Mouse (Mus musculus) heart, postnatal 0 days (tissue): ENCODE results near the gene Ankrd28. TPM values are rescaled to one million over a fixed set of nuclear protein-coding genes. Genes with fewer than 3 reads are reported as not detected.

ENCODE experiments used
- ATAC-seq: fragments of 200-750 bp; cut with Nextera tagmentation; 2 replicates; pipeline ENCODE4 v1.8.0; 2017; ENCODE audit warnings: low read depth, moderate number of reproducible peaks, moderate library complexity; ENCODE audit not compliant: insufficient read depth
- DNase-seq: peaks from one replicate; pipeline ENCODE4 v3.0.0-alpha.2; 2016; ENCODE audit warnings: low spot score
- H3K27ac ChIP-seq: fragments of 300-500 bp; sonication (generic); 2 replicates; pipeline ENCODE4 v1.5.1; 2014; ENCODE audit warnings: low read depth, mild to moderate bottlenecking
- H3K27me3 ChIP-seq: fragments of 300-500 bp; sonication (generic); 2 replicates; pipeline ENCODE4 v1.6.1; 2014; ENCODE audit warnings: low read length, mixed read lengths; ENCODE audit not compliant: control insufficient read depth, insufficient read depth
- H3K36me3 ChIP-seq: fragments of 300-500 bp; sonication (generic); replicated peaks from 2 replicates; pipeline ENCODE4 v1.6.1; 2014; ENCODE audit warnings: low read length, mixed read lengths; ENCODE audit not compliant: control insufficient read depth, insufficient read depth
- H3K4me1 ChIP-seq: fragments of 300-500 bp; sonication (generic); 2 replicates; pipeline ENCODE4 v1.6.1; 2014; ENCODE audit warnings: antibody characterized with exemption; ENCODE audit not compliant: control insufficient read depth, insufficient read depth
- H3K4me2 ChIP-seq: fragments of 300-500 bp; sonication (generic); 2 replicates; pipeline ENCODE4 v1.6.1; 2014; ENCODE audit warnings: low read depth, mild to moderate bottlenecking, low read length, moderate library complexity
- H3K4me3 ChIP-seq: fragments of 300-500 bp; sonication (generic); 2 replicates; pipeline ENCODE4 v1.5.1; 2014; ENCODE audit warnings: low read depth, low read length
- H3K9ac ChIP-seq: fragments of 300-500 bp; sonication (generic); replicated peaks from 2 replicates; pipeline ENCODE4 v1.6.1; 2014; ENCODE audit warnings: low read depth, low read length, mixed read lengths
- H3K9me3 ChIP-seq: fragments of 300-500 bp; sonication (generic); replicated peaks from 2 replicates; pipeline ENCODE4 v1.6.1; 2016; ENCODE audit warnings: low read length; ENCODE audit not compliant: control insufficient read depth
- CTCF ChIP-seq: IDR thresholded peaks from 2 replicates; pipeline ENCODE4 v1.5.1; 2016; ENCODE audit warnings: antibody characterized with exemption, control low read depth, low read depth
- EP300 ChIP-seq: IDR thresholded peaks from 2 replicates; pipeline ENCODE4 v1.6.1; 2016; ENCODE audit warnings: antibody characterized with exemption, low read depth
- WGBS: fragments of 180-500 bp; shearing (Covaris S2); extraction: QIAGEN DNeasy Blood & Tissue Kit; methylation state at CpG from one replicate; pipeline ENCODE4 v1.1.7; 2014; 5-methylcytosine and 5-hydroxymethylcytosine counted together
- polyA plus RNA-seq: library from polyadenylated mRNA; unstranded; fragments of >200 nt; fragmentation: Nextera tagmentation; extraction: Ambion mirVana; gene quantifications from 2 replicates; pipeline ENCODE4 v1.2.1, GENCODE M21; 2015
- total RNA-seq: library from RNA; depleted of rRNA; stranded (reverse); fragments of >200 nt; gene quantifications from 2 replicates; pipeline ENCODE4 v1.2.3, GENCODE M21; 2014; ENCODE audit warnings: low replicate concordance

The Ankrd28 gene
- total and polyA plus RNA-seq, 2 experiments from 2014 or later = 4.5 to 17.7 TPM

DNA sequence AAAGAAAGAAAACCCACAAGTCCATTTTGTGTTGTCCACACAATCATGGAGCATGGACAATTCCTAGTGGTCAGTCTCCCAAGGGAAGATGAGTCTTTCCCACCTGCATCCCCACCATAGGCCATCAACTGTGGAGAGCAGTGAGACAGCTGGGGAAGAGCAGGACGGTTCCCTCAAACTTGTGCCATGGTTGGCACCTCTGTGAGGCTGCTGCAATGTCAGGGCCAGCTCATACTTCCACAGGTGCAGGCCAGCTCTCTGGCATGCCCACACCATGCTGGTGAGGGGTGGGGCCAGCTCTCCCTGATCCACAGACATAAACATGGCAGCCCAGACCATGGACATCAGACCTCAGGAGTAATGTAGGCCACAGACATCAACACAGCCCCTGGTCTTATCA lies 144.2 kb downstream of the Ankrd28 start:
- no peak for ATAC-seq
- TF ChIP-seq EP300 (no peak), CTCF (no peak)

DNA sequence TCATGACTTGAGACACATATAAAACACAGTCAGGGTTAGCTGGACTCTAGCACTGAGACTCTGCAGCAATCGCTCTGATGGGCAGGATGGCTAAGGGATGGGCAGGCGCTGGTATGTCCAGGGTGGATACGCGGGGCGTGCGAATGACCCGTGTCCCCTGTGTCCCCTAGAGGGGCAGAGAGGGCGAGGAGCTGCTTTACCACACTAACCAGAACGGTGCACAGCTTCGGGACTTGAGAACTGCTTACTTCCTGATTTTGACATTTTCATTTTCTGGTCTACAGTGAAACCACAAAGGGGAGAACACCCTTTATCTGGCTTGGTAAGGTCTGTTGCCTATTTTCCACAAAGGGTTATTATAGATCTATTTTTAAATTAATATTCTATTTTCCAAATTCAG lies 144.8 kb downstream of the Ankrd28 start:
- H3K27ac ChIP-seq = no peak overlapping the region

More for the DNA sequence above, 144.2 kb downstream of the Ankrd28 start:
- no peak overlapping the region for H3K27ac ChIP-seq
- H3K4me1 ChIP-seq = peaks cover 8% of the 10 kb centered on the region; the same call in 1 of the 2 replicates
- H3K9me3 ChIP-seq = no peaks in the 10 kb centered on the region
- no peak overlapping the region for H3K9ac ChIP-seq
- H3K4me3 ChIP-seq = no peak overlapping the region
- DNase-seq = no peak
- 89% methylated on average over 1 of the region's 1 CpGs for WGBS
- H3K4me2 ChIP-seq = no peak overlapping the region
- no peaks in the 10 kb centered on the region for H3K27me3 ChIP-seq
- H3K36me3 ChIP-seq = no peaks in the 10 kb centered on the region

DNA sequence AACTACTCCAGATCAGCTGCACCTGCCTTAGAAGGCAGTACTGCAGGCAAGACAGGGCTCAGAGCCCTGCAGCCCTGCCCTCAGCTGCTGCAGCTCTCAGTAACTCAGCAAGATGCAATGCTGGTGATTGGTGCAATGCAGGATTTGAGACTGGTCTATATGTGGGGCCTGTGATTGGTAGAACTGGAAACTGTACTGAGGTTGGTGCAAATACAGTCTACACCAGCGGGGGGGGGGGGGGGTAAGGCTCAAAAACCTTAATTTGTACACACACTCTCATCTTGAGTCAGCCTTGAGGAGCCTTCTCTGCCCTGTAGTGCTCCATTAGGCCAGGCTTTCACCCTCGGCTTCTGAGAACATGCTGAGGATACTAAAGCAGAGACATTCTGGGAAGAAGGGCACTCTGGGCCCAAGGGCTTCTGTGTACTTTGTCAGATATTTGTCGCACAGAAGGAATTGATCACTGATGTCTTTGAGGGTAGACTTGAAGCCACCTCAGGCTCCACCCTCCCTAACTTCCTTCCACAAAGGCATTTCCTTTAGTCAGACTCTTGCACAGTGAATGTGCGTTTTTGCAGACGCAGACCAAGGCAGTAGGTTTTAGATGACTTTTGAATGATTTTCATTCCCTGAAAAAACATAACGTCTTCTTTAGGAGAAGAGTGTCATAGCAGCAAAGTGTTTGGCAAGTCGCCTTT lies 146.0 kb downstream of the Ankrd28 start:
- DNase-seq (no peak), ATAC-seq (no peak)
- WGBS = 61% methylated on average over 7 of the region's 7 CpGs
- Histone ChIP-seq H3K36me3 (no peaks in the 10 kb centered on the region), H3K27ac (no peak overlapping the region), H3K4me3 (no peak overlapping the region), H3K4me1 (peaks cover 8% of the 10 kb centered on the region; the same call in 1 of the 2 replicates), H3K9ac (no peak overlapping the region), H3K27me3 (no peaks in the 10 kb centered on the region), H3K9me3 (no peaks in the 10 kb centered on the region), H3K4me2 (no peak overlapping the region)
- TF ChIP-seq EP300 (no peak), CTCF (no peak)

More for the DNA sequence above, 144.8 kb downstream of the Ankrd28 start:
- H3K4me2 ChIP-seq = no peak overlapping the region
- H3K9ac ChIP-seq = no peak overlapping the region
- H3K36me3 ChIP-seq = no peaks in the 10 kb centered on the region
- no peaks in the 10 kb centered on the region for H3K9me3 ChIP-seq
- no peak for TF ChIP-seq CTCF
- no peak for TF ChIP-seq EP300
- H3K4me3 ChIP-seq = no peak overlapping the region
- H3K4me1 ChIP-seq = peaks cover 8% of the 10 kb centered on the region; the same call in 1 of the 2 replicates
- H3K27me3 ChIP-seq = no peaks in the 10 kb centered on the region
- 84% methylated on average over 10 of the region's 10 CpGs for WGBS
- DNase-seq (no peak), ATAC-seq (no peak)

DNA sequence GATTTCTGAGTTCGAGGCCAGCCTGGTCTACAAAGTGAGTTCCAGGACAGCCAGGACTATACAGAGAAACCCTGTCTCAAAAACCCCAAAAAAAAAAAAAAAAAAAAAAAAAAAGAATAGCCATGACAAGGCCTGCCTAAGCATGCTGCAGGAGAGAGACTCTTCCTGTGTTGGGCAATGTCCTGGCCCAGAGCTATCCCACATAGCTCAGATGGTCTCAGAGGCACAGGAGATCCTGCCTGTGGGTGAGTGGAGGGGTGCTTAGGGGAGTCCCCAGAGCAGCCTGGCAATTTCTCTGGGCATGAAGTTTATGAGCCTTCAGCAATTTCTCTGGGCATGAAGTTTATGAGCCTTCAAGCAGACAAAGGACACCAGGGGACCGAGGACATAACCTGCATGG lies 146.8 kb downstream of the Ankrd28 start:
- no peak for TF ChIP-seq CTCF
- TF ChIP-seq EP300 = no peak
- DNase-seq (no peak), ATAC-seq (no peak)
- no peaks in the 10 kb centered on the region for H3K27me3 ChIP-seq
- H3K4me3 ChIP-seq = no peak overlapping the region
- H3K36me3 ChIP-seq = no peaks in the 10 kb centered on the region
- WGBS = 73% methylated on average over 1 of the region's 2 CpGs
- no peaks in the 10 kb centered on the region for H3K9me3 ChIP-seq
- H3K4me2 ChIP-seq = no peak overlapping the region
- H3K27ac ChIP-seq = no peak overlapping the region
- peaks cover 4% of the 10 kb centered on the region; the same call in 1 of the 2 replicates for H3K4me1 ChIP-seq
- no peak overlapping the region for H3K9ac ChIP-seq

DNA sequence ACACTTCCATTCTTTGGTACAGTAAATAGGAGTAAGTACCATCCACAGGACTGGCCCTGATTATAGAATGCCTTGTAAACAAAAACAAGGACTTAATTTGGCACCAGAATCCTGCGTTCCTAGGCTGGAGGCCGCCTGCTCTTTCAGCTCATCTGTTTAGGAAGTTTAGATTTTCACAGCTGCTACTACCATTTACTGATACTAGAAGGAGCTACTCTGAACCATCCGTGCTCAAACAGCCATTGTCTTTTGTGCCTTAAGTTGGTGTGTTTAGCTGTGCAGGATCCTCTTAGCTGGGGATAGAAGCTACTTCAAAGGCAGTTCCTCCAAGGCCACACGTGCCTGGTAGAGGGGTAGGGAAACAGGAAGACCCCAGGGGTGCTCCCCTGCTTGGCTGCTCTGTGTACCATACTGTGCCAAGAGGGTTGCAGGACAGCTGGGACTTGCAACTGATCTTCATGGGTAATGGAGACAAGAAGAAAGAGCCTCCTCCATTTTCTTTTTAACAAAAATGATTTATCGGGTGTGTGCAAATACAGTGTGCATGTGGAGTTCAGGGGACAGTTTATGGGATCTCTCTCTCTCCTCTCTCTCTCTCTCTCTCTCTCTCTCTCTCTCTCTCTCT lies 148.4 kb downstream of the Ankrd28 start:
- no peaks in the 10 kb centered on the region for H3K27me3 ChIP-seq
- ATAC-seq (no peak), DNase-seq (no peak)
- H3K4me3 ChIP-seq = no peak overlapping the region
- WGBS = 62% methylated on average over 5 of the region's 5 CpGs
- H3K27ac ChIP-seq = no peak overlapping the region
- H3K9ac ChIP-seq = no peak overlapping the region
- no peaks in the 10 kb centered on the region for H3K36me3 ChIP-seq
- no peak for TF ChIP-seq CTCF
- no peak for TF ChIP-seq EP300
- peaks cover 4% of the 10 kb centered on the region; the same call in 1 of the 2 replicates for H3K4me1 ChIP-seq
- H3K4me2 ChIP-seq = no peak overlapping the region
- H3K9me3 ChIP-seq = no peaks in the 10 kb centered on the region
